Mouse (Mus musculus) heart, postnatal 0 days (tissue): ENCODE results near the gene 4930550C14Rik. TPM values are rescaled to one million over a fixed set of nuclear protein-coding genes. Genes with fewer than 3 reads are reported as not detected.
A peak's percentile ranks its signal among the peaks of the same experiment; 100 is the strongest.

Experiments
- ATAC-seq: fragments of 200-750 bp; cut with Nextera tagmentation; 2 replicates; pipeline ENCODE4 v1.8.0; 2017; ENCODE audit warnings: low read depth, moderate number of reproducible peaks, moderate library complexity; ENCODE audit not compliant: insufficient read depth
- DNase-seq: peaks from one replicate; pipeline ENCODE4 v3.0.0-alpha.2; 2016; ENCODE audit warnings: low spot score
- H3K27ac ChIP-seq: fragments of 300-500 bp; sonication (generic); 2 replicates; pipeline ENCODE4 v1.5.1; 2014; ENCODE audit warnings: low read depth, mild to moderate bottlenecking
- H3K27me3 ChIP-seq: fragments of 300-500 bp; sonication (generic); 2 replicates; pipeline ENCODE4 v1.6.1; 2014; ENCODE audit warnings: low read length, mixed read lengths; ENCODE audit not compliant: control insufficient read depth, insufficient read depth
- H3K36me3 ChIP-seq: fragments of 300-500 bp; sonication (generic); replicated peaks from 2 replicates; pipeline ENCODE4 v1.6.1; 2014; ENCODE audit warnings: low read length, mixed read lengths; ENCODE audit not compliant: control insufficient read depth, insufficient read depth
- H3K4me1 ChIP-seq: fragments of 300-500 bp; sonication (generic); 2 replicates; pipeline ENCODE4 v1.6.1; 2014; ENCODE audit warnings: antibody characterized with exemption; ENCODE audit not compliant: control insufficient read depth, insufficient read depth
- H3K4me2 ChIP-seq: fragments of 300-500 bp; sonication (generic); 2 replicates; pipeline ENCODE4 v1.6.1; 2014; ENCODE audit warnings: low read depth, mild to moderate bottlenecking, low read length, moderate library complexity
- H3K4me3 ChIP-seq: fragments of 300-500 bp; sonication (generic); 2 replicates; pipeline ENCODE4 v1.5.1; 2014; ENCODE audit warnings: low read depth, low read length
- H3K9ac ChIP-seq: fragments of 300-500 bp; sonication (generic); replicated peaks from 2 replicates; pipeline ENCODE4 v1.6.1; 2014; ENCODE audit warnings: low read depth, low read length, mixed read lengths
- H3K9me3 ChIP-seq: fragments of 300-500 bp; sonication (generic); replicated peaks from 2 replicates; pipeline ENCODE4 v1.6.1; 2016; ENCODE audit warnings: low read length; ENCODE audit not compliant: control insufficient read depth
- CTCF ChIP-seq: IDR thresholded peaks from 2 replicates; pipeline ENCODE4 v1.5.1; 2016; ENCODE audit warnings: antibody characterized with exemption, control low read depth, low read depth
- EP300 ChIP-seq: IDR thresholded peaks from 2 replicates; pipeline ENCODE4 v1.6.1; 2016; ENCODE audit warnings: antibody characterized with exemption, low read depth
- WGBS: fragments of 180-500 bp; shearing (Covaris S2); extraction: QIAGEN DNeasy Blood & Tissue Kit; methylation state at CpG from one replicate; pipeline ENCODE4 v1.1.7; 2014; 5-methylcytosine and 5-hydroxymethylcytosine counted together
- polyA plus RNA-seq: library from polyadenylated mRNA; unstranded; fragments of >200 nt; fragmentation: Nextera tagmentation; extraction: Ambion mirVana; gene quantifications from 2 replicates; pipeline ENCODE4 v1.2.1, GENCODE M21; 2015
- total RNA-seq: library from RNA; depleted of rRNA; stranded (reverse); fragments of >200 nt; gene quantifications from 2 replicates; pipeline ENCODE4 v1.2.3, GENCODE M21; 2014; ENCODE audit warnings: low replicate concordance

4930550C14Rik gene
- total and polyA plus RNA-seq, 2 experiments from 2014 or later = 0.37 TPM; not detected in 1

- Histone ChIP-seq H3K4me1 (no peaks in the 10 kb centered on the region; the same call in 1 of the 2 replicates), H3K27me3 (no peaks in the 10 kb centered on the region), H3K27ac (no peak overlapping the region), H3K9me3 (no peaks in the 10 kb centered on the region), H3K36me3 (peaks cover 8% of the 10 kb centered on the region; the same call in 1 of the 2 replicates), H3K4me3 (no peak overlapping the region), H3K9ac (no peak overlapping the region), H3K4me2 (no peak overlapping the region)
- WGBS = 75% methylated on average over 6 of the region's 6 CpGs
- TF ChIP-seq CTCF (no peak), EP300 (no peak)
- DNase-seq (no peak), ATAC-seq (0 out of 2 replicates have a peak, but pooled peaks have one; percentile 24)
Observed at GRCm38 (mm10) chr9:53404050-53404752, 2.1 kb downstream of the 4930550C14Rik start.

- H3K4me3 ChIP-seq = peak overlapping the region; percentile 40
- peak overlapping the region; percentile 64 for H3K4me2 ChIP-seq
- H3K4me1 ChIP-seq = no peaks in the 10 kb centered on the region; the same call in 1 of the 2 replicates
- no peak overlapping the region for H3K9ac ChIP-seq
- ATAC-seq (peak; percentile 79), DNase-seq (peak; percentile 86)
- WGBS = 23% methylated on average over 21 of the region's 21 CpGs
- H3K36me3 ChIP-seq = 0 out of 2 replicates have a peak, but pooled peaks cover 1% of the 10 kb centered on the region
- H3K27ac ChIP-seq = peak overlapping the region; percentile 47
- no peaks in the 10 kb centered on the region for H3K27me3 ChIP-seq
- H3K9me3 ChIP-seq = no peaks in the 10 kb centered on the region
- TF ChIP-seq EP300 (no peak), CTCF (no peak)
Observed at GRCm38 (mm10) chr9:53404753-53405722, 2.9 kb downstream of the 4930550C14Rik start.

DNA sequence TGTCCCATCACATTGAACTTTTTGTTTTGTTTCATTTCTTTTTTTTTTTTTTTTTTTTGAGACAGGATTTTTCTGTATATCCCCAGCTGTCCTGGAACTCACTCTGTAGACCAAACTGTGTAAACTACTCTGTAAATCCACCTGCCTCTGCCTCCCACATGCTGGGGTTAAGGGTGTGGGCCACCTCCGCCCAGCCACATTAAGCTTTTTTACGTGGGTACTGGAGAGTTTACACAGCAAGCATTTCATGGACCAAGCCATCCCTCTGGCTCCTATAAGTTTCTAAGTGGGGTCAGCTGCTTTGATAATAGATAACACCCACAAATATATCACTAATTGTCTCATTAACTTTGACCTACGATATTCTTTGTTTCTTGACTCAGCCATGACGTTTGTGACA, 6.4 kb downstream of the 4930550C14Rik start:
- Histone ChIP-seq H3K4me3 (no peak overlapping the region), H3K27ac (no peak overlapping the region; the same call in 1 of the 2 replicates), H3K27me3 (no peaks in the 10 kb centered on the region), H3K4me1 (no peaks in the 10 kb centered on the region; the same call in 1 of the 2 replicates), H3K9me3 (no peaks in the 10 kb centered on the region), H3K36me3 (no peaks in the 10 kb centered on the region), H3K9ac (no peak overlapping the region), H3K4me2 (no peak overlapping the region)
- DNase-seq (no peak), ATAC-seq (no peak)
- no peak for TF ChIP-seq EP300
- no peak for TF ChIP-seq CTCF
- WGBS = 70% methylated on average over 4 of the region's 4 CpGs

- H3K4me1 ChIP-seq = no peaks in the 10 kb centered on the region; the same call in 1 of the 2 replicates
Observed at GRCm38 (mm10) chr9:53408953-53409361, 6.8 kb downstream of the 4930550C14Rik start.

DNA sequence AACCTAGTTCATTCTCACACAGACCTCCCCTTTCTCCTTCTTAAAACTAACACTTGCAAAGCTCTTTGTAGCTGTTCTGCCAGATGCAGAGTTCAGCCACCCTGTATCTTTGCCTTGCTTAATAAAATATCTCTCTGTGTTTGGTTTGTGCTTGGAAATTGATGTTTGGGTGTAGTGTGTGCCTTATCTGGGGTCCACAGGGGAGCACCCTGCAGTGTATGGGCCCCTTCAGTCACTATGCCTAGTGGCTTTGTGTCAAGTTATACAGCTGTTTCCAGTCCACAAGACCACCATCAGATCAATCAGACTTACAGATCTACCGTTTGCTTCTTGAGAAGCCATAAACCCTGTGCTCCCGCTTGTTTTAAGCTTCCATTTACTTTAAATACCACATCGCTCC, 7.3 kb downstream of the 4930550C14Rik start:
- ATAC-seq (no peak), DNase-seq (no peak)
- no peak overlapping the region for H3K4me2 ChIP-seq
- H3K27ac ChIP-seq = no peak overlapping the region
- no peaks in the 10 kb centered on the region for H3K36me3 ChIP-seq
- H3K9ac ChIP-seq = no peak overlapping the region
- WGBS = 92% methylated on average over 3 of the region's 3 CpGs
- H3K4me3 ChIP-seq = no peak overlapping the region
- no peaks in the 10 kb centered on the region; the same call in 1 of the 2 replicates for H3K4me1 ChIP-seq
- H3K9me3 ChIP-seq = no peaks in the 10 kb centered on the region
- H3K27me3 ChIP-seq = no peaks in the 10 kb centered on the region
- TF ChIP-seq CTCF (no peak), EP300 (no peak)

More at GRCm38 (mm10) chr9:53408953-53409361, 6.8 kb downstream of the 4930550C14Rik start:
- H3K9ac ChIP-seq = no peak overlapping the region
- no peaks in the 10 kb centered on the region for H3K36me3 ChIP-seq
- ATAC-seq (no peak), DNase-seq (no peak)
- 46% methylated on average over 2 of the region's 2 CpGs for WGBS
- no peak overlapping the region; the same call in 1 of the 2 replicates for H3K27ac ChIP-seq
- H3K9me3 ChIP-seq = no peaks in the 10 kb centered on the region
- H3K27me3 ChIP-seq = no peaks in the 10 kb centered on the region
- H3K4me3 ChIP-seq = no peak overlapping the region
- no peak overlapping the region for H3K4me2 ChIP-seq
- TF ChIP-seq CTCF = no peak
- no peak for TF ChIP-seq EP300
